Mouse (Mus musculus) E14TG2a.4 (cell line): ENCODE data around the gene Gpat2.

Experiments
- CTCF ChIP-seq: conservative IDR thresholded peaks from 2 replicates; pipeline ENCODE4 v1.5.1; 2014; ENCODE audit warnings: low read length
- NANOG ChIP-seq: IDR thresholded peaks from 2 replicates; pipeline ENCODE4 v1.6.1; 2014; ENCODE audit warnings: borderline replicate concordance, low read length, mixed read lengths
- POU5F1 ChIP-seq: IDR thresholded peaks from 2 replicates; pipeline ENCODE4 v1.6.1; 2014; ENCODE audit warnings: low read length, borderline replicate concordance

GRCm38 (mm10) chr2:127470661-127471060 is 45.7 kb downstream of the Gpat2 start:
- no peak for TF ChIP-seq CTCF
- TF ChIP-seq NANOG, result no peak
- no peak for TF ChIP-seq POU5F1
